Mouse (Mus musculus) heart, embryonic 11.5 days (tissue): Measurements from ENCODE around the gene Stard3nl. TPM values are rescaled to one million over a fixed set of nuclear protein-coding genes. Genes with fewer than 3 reads are reported as not detected.

Source experiments
- ATAC-seq: fragments of 200-750 bp; cut with Nextera tagmentation; replicated peaks from 2 replicates; pipeline ENCODE4 v1.8.0; 2017; ENCODE audit warnings: moderate library complexity; ENCODE audit not compliant: insufficient number of reproducible peaks, low FRiP score, low TSS enrichment
- H3K27ac ChIP-seq: fragments of 300-500 bp; sonication (generic); 2 replicates; pipeline ENCODE4 v1.5.1; 2014; ENCODE audit warnings: mild to moderate bottlenecking, low read depth, low read length
- H3K27me3 ChIP-seq: fragments of 300-500 bp; sonication (generic); 2 replicates; pipeline ENCODE4 v1.6.1; 2014; ENCODE audit warnings: mild to moderate bottlenecking, low read length, mixed read lengths; ENCODE audit not compliant: control insufficient read depth, insufficient read depth
- H3K36me3 ChIP-seq: fragments of 300-500 bp; sonication (generic); 2 replicates; pipeline ENCODE4 v1.6.1; 2014; ENCODE audit warnings: mild to moderate bottlenecking, low read length, moderate library complexity, mixed read lengths; ENCODE audit not compliant: control insufficient read depth, insufficient read depth
- H3K4me1 ChIP-seq: fragments of 300-500 bp; sonication (generic); 2 replicates; pipeline ENCODE4 v1.6.1; 2014; ENCODE audit warnings: low read length; ENCODE audit not compliant: control insufficient read depth, insufficient read depth
- H3K4me2 ChIP-seq: fragments of 300-500 bp; sonication (generic); 2 replicates; pipeline ENCODE4 v1.6.1; 2014; ENCODE audit warnings: mild to moderate bottlenecking, moderate library complexity
- H3K4me3 ChIP-seq: fragments of 300-500 bp; sonication (generic); 2 replicates; pipeline ENCODE4 v1.5.1; 2014; ENCODE audit warnings: low read depth, low read length
- H3K9ac ChIP-seq: fragments of 300-500 bp; sonication (generic); 2 replicates; pipeline ENCODE4 v1.6.1; 2014; ENCODE audit warnings: mild to moderate bottlenecking, low read depth, low read length, moderate library complexity
- H3K9me3 ChIP-seq: fragments of 300-500 bp; sonication (generic); replicated peaks from 2 replicates; pipeline ENCODE4 v1.6.1; 2016; ENCODE audit warnings: low read length; ENCODE audit not compliant: control insufficient read depth
- WGBS: fragments of 180-500 bp; shearing (Covaris S2); extraction: QIAGEN DNeasy Blood & Tissue Kit; methylation state at CpG from one replicate; pipeline ENCODE4 v1.1.7; 2014; ENCODE audit not compliant: insufficient replicate concordance; 5-methylcytosine and 5-hydroxymethylcytosine counted together
- polyA plus RNA-seq: library from polyadenylated mRNA; unstranded; fragments of >200 nt; fragmentation: Nextera tagmentation; extraction: Ambion mirVana; gene quantifications from 2 replicates; pipeline ENCODE4 v1.2.1, GENCODE M21; 2014

The Stard3nl gene
- polyA plus RNA-seq, 1 experiment from 2014 or later: 91.5 TPM

- no peaks in the 10 kb centered on the region for H3K36me3 ChIP-seq
- H3K4me1 ChIP-seq: no peaks in the 10 kb centered on the region
- no peak overlapping the region for H3K4me3 ChIP-seq
- no peaks in the 10 kb centered on the region for H3K27me3 ChIP-seq
- no peaks in the 10 kb centered on the region for H3K9me3 ChIP-seq
- no peak overlapping the region for H3K9ac ChIP-seq
- no peak overlapping the region for H3K27ac ChIP-seq
- no peak overlapping the region for H3K4me2 ChIP-seq
- ATAC-seq: no peak
- 88% methylated on average over 1 of the region's 1 CpGs for WGBS
These were observed 19.7 kb upstream of the Stard3nl start for GRCm38 (mm10) chr13:19415337-19415736.

- no peak for ATAC-seq
- WGBS: 67% methylated on average over 2 of the region's 2 CpGs
- Histone ChIP-seq H3K36me3 (no peaks in the 10 kb centered on the region), H3K9me3 (no peaks in the 10 kb centered on the region), H3K27ac (no peak overlapping the region), H3K27me3 (no peaks in the 10 kb centered on the region), H3K4me2 (no peak overlapping the region), H3K4me1 (no peaks in the 10 kb centered on the region), H3K9ac (no peak overlapping the region), H3K4me3 (no peak overlapping the region)
These were observed 16.8 kb upstream of the Stard3nl start for GRCm38 (mm10) chr13:19412334-19412939.

- WGBS: 66% methylated on average over 5 of the region's 5 CpGs
- Histone ChIP-seq H3K4me2 (no peak overlapping the region), H3K27ac (no peak overlapping the region), H3K4me3 (no peak overlapping the region), H3K36me3 (no peaks in the 10 kb centered on the region), H3K9ac (no peak overlapping the region), H3K4me1 (no peaks in the 10 kb centered on the region), H3K9me3 (no peaks in the 10 kb centered on the region), H3K27me3 (no peaks in the 10 kb centered on the region)
- no peak for ATAC-seq
These were observed 16.3 kb upstream of the Stard3nl start for GRCm38 (mm10) chr13:19411886-19412285.

- no peaks in the 10 kb centered on the region for H3K27me3 ChIP-seq
- H3K27ac ChIP-seq: no peak overlapping the region
- no peak overlapping the region for H3K9ac ChIP-seq
- 71% methylated on average over 4 of the region's 4 CpGs for WGBS
- no peaks in the 10 kb centered on the region for H3K9me3 ChIP-seq
- H3K36me3 ChIP-seq: no peaks in the 10 kb centered on the region
- no peak overlapping the region for H3K4me2 ChIP-seq
- H3K4me3 ChIP-seq: no peak overlapping the region
- ATAC-seq: no peak
- no peaks in the 10 kb centered on the region for H3K4me1 ChIP-seq
These were observed 15.1 kb upstream of the Stard3nl start for GRCm38 (mm10) chr13:19410694-19411093.

GRCm38 (mm10) chr13:19407953-19408352 is 12.4 kb upstream of the Stard3nl start:
- Histone ChIP-seq H3K27me3 (no peaks in the 10 kb centered on the region), H3K36me3 (no peaks in the 10 kb centered on the region), H3K27ac (no peak overlapping the region), H3K4me3 (no peak overlapping the region), H3K4me1 (no peaks in the 10 kb centered on the region), H3K4me2 (no peak overlapping the region), H3K9ac (no peak overlapping the region), H3K9me3 (no peaks in the 10 kb centered on the region)
- WGBS: 86% methylated on average over 2 of the region's 2 CpGs
- ATAC-seq: no peak

GRCm38 (mm10) chr13:19404623-19405022 is 9.0 kb upstream of the Stard3nl start:
- Histone ChIP-seq H3K4me2 (no peak overlapping the region), H3K4me1 (no peaks in the 10 kb centered on the region), H3K9me3 (no peaks in the 10 kb centered on the region), H3K36me3 (no peaks in the 10 kb centered on the region), H3K9ac (no peak overlapping the region), H3K27me3 (no peaks in the 10 kb centered on the region), H3K27ac (no peak overlapping the region), H3K4me3 (no peak overlapping the region)
- no peak for ATAC-seq
- 63% methylated on average over 2 of the region's 2 CpGs for WGBS

- Histone ChIP-seq H3K27me3 (no peaks in the 10 kb centered on the region), H3K27ac (peak overlapping the region; percentile 82; the same call in 1 of the 2 replicates), H3K9me3 (no peaks in the 10 kb centered on the region), H3K4me3 (peak overlapping the region; percentile 92), H3K36me3 (no peaks in the 10 kb centered on the region), H3K4me1 (peaks cover 15% of the 10 kb centered on the region; the same call in 1 of the 2 replicates), H3K9ac (peak overlapping the region; percentile 93), H3K4me2 (peak overlapping the region; percentile 64)
- WGBS: 2% methylated on average over 24 of the region's 25 CpGs
- peak; percentile 69 for ATAC-seq
These were observed 552 bp downstream of the Stard3nl start for GRCm38 (mm10) chr13:19394798-19395687.

- H3K4me2 ChIP-seq: peak overlapping the region; percentile 40
- H3K27me3 ChIP-seq: no peaks in the 10 kb centered on the region
- peaks cover 18% of the 10 kb centered on the region for H3K4me1 ChIP-seq
- no peak overlapping the region for H3K9ac ChIP-seq
- no peaks in the 10 kb centered on the region for H3K9me3 ChIP-seq
- WGBS: 47% methylated on average over 4 of the region's 4 CpGs
- no peaks in the 10 kb centered on the region for H3K36me3 ChIP-seq
- peak overlapping the region; percentile 4; the same call in 1 of the 2 replicates for H3K4me3 ChIP-seq
- no peak for ATAC-seq
- no peak overlapping the region for H3K27ac ChIP-seq
These were observed 1.4 kb downstream of the Stard3nl start for GRCm38 (mm10) chr13:19394171-19394570.
